Mouse (Mus musculus) left cerebral cortex, postnatal 36 days (tissue): ENCODE data around the gene Mrpl9. TPM values are rescaled to one million over a fixed set of nuclear protein-coding genes. Genes with fewer than 3 reads are reported as not detected.

Experiments used
- DNase-seq, 2 experiments: peaks; one replicate each; pipeline ENCODE4 v3.0.0; 2021 to 2022; ENCODE audit warnings: low spot score in 2 of 2, mixed read lengths in 1 of 2
- intact Hi-C: fragments of 180-260 bp; cut with DNase I; formaldehyde crosslinking; loops from one replicate; pipeline ENCODE4 v1.15.1; 2025
- total RNA-seq, 2 experiments: library from RNA; stranded (reverse); gene quantifications; 2 replicates each; pipeline ENCODE4 v1.2.3; 2021

The Mrpl9 gene
- total RNA-seq, 2 experiments from 2014 or later, result 34.1 to 42.3 TPM

- intact Hi-C loops, result no loop called here
- no peak for DNase-seq
These were observed 16.7 kb downstream of the Mrpl9 start for GRCm38 (mm10) chr3:94459834-94460233.

GRCm38 (mm10) chr3:94463926-94464578, 20.9 kb downstream of the Mrpl9 start:
- intact Hi-C loops, result loop anchor here (2.0 kb wide), 1 partner anchor 21 kb away; no protein-coding TSS in a partner anchor
- DNase-seq, result no peak

- intact Hi-C loops, result loop anchor here (2.0 kb wide), 1 partner anchor 19 kb away; no protein-coding TSS in a partner anchor
- DNase-seq, result peak; percentile 69 to 70
These were observed 22.7 kb downstream of the Mrpl9 start for GRCm38 (mm10) chr3:94465632-94466430.

GRCm38 (mm10) chr3:94468931-94469330, 25.8 kb downstream of the Mrpl9 start:
- DNase-seq, result no peak
- intact Hi-C loops, result no loop called here

- intact Hi-C loops, result no loop called here
These were observed 29.5 kb downstream of the Mrpl9 start for GRCm38 (mm10) chr3:94472447-94473114.

GRCm38 (mm10) chr3:94473115-94473505, 30.0 kb downstream of the Mrpl9 start:
- no peak for DNase-seq
- intact Hi-C loops, result no loop called here

More at GRCm38 (mm10) chr3:94472447-94473114, 29.5 kb downstream of the Mrpl9 start:
- DNase-seq, result no peak

GRCm38 (mm10) chr3:94473567-94474232, 30.6 kb downstream of the Mrpl9 start:
- intact Hi-C loops, result no loop called here
- no peak for DNase-seq

GRCm38 (mm10) chr3:94476301-94477035, 33.4 kb downstream of the Mrpl9 start:
- intact Hi-C loops, result no loop called here
- no peak for DNase-seq

GRCm38 (mm10) chr3:94477444-94477843, 34.3 kb downstream of the Mrpl9 start:
- DNase-seq, result peak; percentile 56 to 61
- intact Hi-C loops, result no loop called here

GRCm38 (mm10) chr3:94477981-94478422, 34.9 kb downstream of the Mrpl9 start, which contains the start of gene Celf3:
Gene Celf3 (plus strand): TSS chr3:94478295.
- peak; percentile 74 to 76 for DNase-seq
- intact Hi-C loops, result no loop called here

GRCm38 (mm10) chr3:94478591-94479169, 35.6 kb downstream of the Mrpl9 start:
- intact Hi-C loops, result no loop called here
- no peak for DNase-seq

GRCm38 (mm10) chr3:94479564-94479963, 36.4 kb downstream of the Mrpl9 start:
- DNase-seq, result no peak

GRCm38 (mm10) chr3:94480291-94480884, 37.3 kb downstream of the Mrpl9 start, which contains the start of gene Riiad1:
Gene Riiad1 (minus strand): TSS chr3:94480341.
- DNase-seq, result no peak
- intact Hi-C loops, result no loop called here

More at GRCm38 (mm10) chr3:94479564-94479963, 36.4 kb downstream of the Mrpl9 start:
- intact Hi-C loops, result no loop called here

- no peak for DNase-seq
- intact Hi-C loops, result no loop called here
These were observed 38.3 kb downstream of the Mrpl9 start for GRCm38 (mm10) chr3:94481429-94481828.

- intact Hi-C loops, result no loop called here
- DNase-seq, result no peak
These were observed 39.8 kb downstream of the Mrpl9 start for GRCm38 (mm10) chr3:94482764-94483385.

GRCm38 (mm10) chr3:94483790-94484439, 40.8 kb downstream of the Mrpl9 start:
- intact Hi-C loops, result loop anchor here (2.0 kb wide), 1 partner anchor 19 kb away; no protein-coding TSS in a partner anchor
- peak; percentile 95 for DNase-seq

GRCm38 (mm10) chr3:94485922-94486321, 42.8 kb downstream of the Mrpl9 start:
- no peak for DNase-seq
- intact Hi-C loops, result loop anchor here (2.0 kb wide), 1 partner anchor 21 kb away; no protein-coding TSS in a partner anchor
